Mouse (Mus musculus) embryonic facial prominence, embryonic 10.5 days (tissue): ENCODE data around the gene Zfp978. TPM values are rescaled to one million over a fixed set of nuclear protein-coding genes. Genes with fewer than 3 reads are reported as not detected.
"Not testable (repeated sequence)": the region's sequence is repeated elsewhere in the genome, so short reads cannot be mapped to it uniquely, and the experiment has no call there.

Source experiments
- DNase-seq: peaks from one replicate; pipeline ENCODE4 v3.0.0-alpha.2; 2017; ENCODE audit warnings: low spot score
- H3K27ac ChIP-seq: fragments of 300-500 bp; sonication (generic); replicated peaks from 2 replicates; pipeline ENCODE4 v1.5.1; 2016; ENCODE audit warnings: mild to moderate bottlenecking
- H3K27me3 ChIP-seq: fragments of 300-500 bp; sonication (generic); replicated peaks from 2 replicates; pipeline ENCODE4 v1.6.1; 2016; ENCODE audit warnings: low read depth, mild to moderate bottlenecking; ENCODE audit not compliant: poor library complexity, severe bottlenecking
- H3K36me3 ChIP-seq: fragments of 300-500 bp; sonication (generic); replicated peaks from 2 replicates; pipeline ENCODE4 v1.6.1; 2016; ENCODE audit warnings: mild to moderate bottlenecking, moderate library complexity
- H3K4me1 ChIP-seq: fragments of 300-500 bp; sonication (generic); 2 replicates; pipeline ENCODE4 v1.6.1; 2016
- H3K4me3 ChIP-seq: fragments of 300-500 bp; sonication (generic); 2 replicates; pipeline ENCODE4 v1.5.1; 2016; ENCODE audit warnings: mild to moderate bottlenecking, moderate library complexity
- H3K9me3 ChIP-seq: fragments of 300-500 bp; sonication (generic); 2 replicates; pipeline ENCODE4 v1.6.1; 2016; ENCODE audit warnings: mild to moderate bottlenecking
- WGBS: fragments of 180-500 bp; shearing (Covaris S2); methylation state at CpG from one replicate; pipeline ENCODE4 v1.1.7; 2016; 5-methylcytosine and 5-hydroxymethylcytosine counted together
- polyA plus RNA-seq: library from polyadenylated mRNA; unstranded; fragments of >200 nt; fragmentation: Nextera tagmentation; extraction: Ambion mirVana; gene quantifications from 2 replicates; pipeline ENCODE4 v1.2.1, GENCODE M21; 2016

Zfp978 gene
- polyA plus RNA-seq, 1 experiment from 2014 or later, result 0.11 TPM

DNA sequence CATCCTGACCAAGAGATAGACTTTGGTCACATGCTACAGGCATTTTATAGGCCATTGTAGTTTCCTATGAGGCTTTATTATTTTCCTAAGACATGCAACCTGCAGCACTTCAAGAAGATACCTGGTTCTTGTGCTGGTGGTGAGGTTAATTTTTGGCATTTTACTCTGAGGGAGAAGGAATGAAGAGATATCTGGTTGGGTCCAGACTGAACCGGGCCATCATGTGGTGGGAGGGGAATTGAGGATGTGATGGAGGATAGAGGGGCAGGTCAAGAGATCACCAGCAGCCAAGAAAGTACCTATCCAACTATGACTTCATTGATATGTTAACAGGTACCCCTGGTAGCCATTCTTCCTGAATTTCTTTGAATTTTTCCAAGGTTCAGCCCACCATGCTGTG, 769 bp downstream of the Zfp978 start:
- not testable (repeated sequence) for H3K4me3 ChIP-seq, DNase-seq, H3K9me3 ChIP-seq, H3K27me3 ChIP-seq, H3K27ac ChIP-seq, H3K36me3 ChIP-seq, H3K4me1 ChIP-seq
- WGBS, result no CpG with 5 or more reads among the region's 1 CpGs

GRCm38 (mm10) chr4:147369564-147369963, 8.5 kb downstream of the Zfp978 start:
- not testable (repeated sequence) for DNase-seq, H3K9me3 ChIP-seq, H3K4me3 ChIP-seq, H3K27ac ChIP-seq, H3K36me3 ChIP-seq, H3K4me1 ChIP-seq, H3K27me3 ChIP-seq
- WGBS, result no CpG with 5 or more reads among the region's 2 CpGs

DNA sequence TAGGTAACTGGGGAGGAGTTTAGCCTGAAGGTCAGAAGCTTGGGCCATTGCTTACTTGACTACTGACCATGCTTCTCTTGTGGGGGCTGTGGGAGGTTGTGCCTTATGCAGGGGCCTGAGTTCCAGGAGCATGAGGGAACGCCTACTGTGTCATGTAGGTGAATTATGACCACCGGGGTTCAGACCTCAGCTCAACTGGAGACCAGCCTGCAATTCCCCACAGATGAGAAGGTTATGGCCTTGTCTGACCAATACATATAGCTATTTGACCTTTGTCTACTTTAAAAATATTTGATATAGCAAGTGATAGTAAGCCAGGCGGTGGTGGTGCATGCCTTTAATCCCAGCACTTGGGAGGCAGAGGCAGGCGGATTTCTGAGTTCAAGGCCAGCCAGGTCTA, 22.1 kb downstream of the Zfp978 start:
- 91% methylated on average over 4 of the region's 4 CpGs for WGBS
- DNase-seq, result not testable (repeated sequence)

DNA sequence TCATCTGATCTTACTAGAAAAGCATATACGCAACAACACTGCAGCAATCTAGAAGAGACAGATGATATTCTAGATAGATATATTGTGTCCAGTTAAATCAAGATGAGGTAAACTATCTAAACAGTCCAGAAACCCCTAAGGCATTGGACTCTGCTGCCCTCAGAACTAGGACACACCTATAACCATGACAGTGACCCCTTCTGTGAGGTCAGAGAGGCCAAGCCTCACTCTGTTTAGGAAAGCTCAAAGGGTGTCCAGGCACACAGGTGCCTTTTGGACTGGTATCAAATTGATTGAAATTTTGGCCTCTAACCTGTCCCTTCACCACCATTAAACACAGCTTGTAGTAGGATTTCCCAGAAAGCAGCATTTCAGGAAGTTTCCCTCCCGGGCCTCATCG, 36.1 kb downstream of the Zfp978 start:
- DNase-seq, H3K36me3 ChIP-seq, H3K4me3 ChIP-seq, H3K27me3 ChIP-seq, H3K4me1 ChIP-seq, H3K27ac ChIP-seq: not testable (repeated sequence)
- WGBS, result 84% methylated on average over 3 of the region's 3 CpGs
- peaks cover 55% of the 10 kb centered on the region for H3K9me3 ChIP-seq

More for the DNA sequence above, 22.1 kb downstream of the Zfp978 start:
- not testable (repeated sequence) for H3K4me3 ChIP-seq, H3K36me3 ChIP-seq, H3K4me1 ChIP-seq, H3K27me3 ChIP-seq, H3K27ac ChIP-seq, H3K9me3 ChIP-seq

DNA sequence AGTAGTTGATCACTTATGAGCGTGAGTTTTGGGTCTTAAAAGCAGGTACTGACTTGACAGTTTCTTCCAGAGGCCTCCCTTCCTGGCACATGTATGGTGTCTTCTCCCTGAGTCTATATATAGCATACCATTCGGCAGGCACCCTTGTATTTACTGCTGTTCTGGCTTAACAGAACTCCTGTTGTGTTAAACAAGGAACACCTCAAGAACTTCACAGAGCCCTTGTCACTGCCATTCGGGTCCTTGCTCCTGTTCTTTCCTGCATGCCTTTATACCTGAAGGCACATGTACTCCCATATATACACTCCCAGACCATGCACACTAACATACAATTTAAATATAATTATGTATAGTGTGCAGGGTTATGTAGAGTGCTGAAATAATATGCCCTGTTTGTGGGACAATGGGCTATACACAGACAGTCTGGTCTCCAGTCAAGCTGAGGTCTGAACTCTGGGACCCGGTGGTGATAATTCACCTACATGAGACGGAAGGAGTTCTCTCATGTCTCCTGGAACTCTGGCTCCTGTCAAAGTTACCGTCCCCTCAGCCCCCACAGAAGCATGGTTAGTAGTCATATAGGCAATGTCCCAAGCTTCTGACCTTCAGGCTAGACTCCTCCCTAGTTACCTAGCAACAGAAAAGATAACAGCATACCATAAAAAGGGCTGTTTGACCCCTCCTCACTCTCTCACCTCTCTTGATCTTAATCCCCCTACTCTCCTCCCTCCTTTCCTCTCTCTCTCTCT, 37.0 kb downstream of the Zfp978 start:
- 83% methylated on average over 6 of the region's 6 CpGs for WGBS
- H3K27ac ChIP-seq, DNase-seq, H3K27me3 ChIP-seq, H3K4me3 ChIP-seq, H3K36me3 ChIP-seq, H3K4me1 ChIP-seq: not testable (repeated sequence)
- peaks cover 61% of the 10 kb centered on the region for H3K9me3 ChIP-seq

GRCm38 (mm10) chr4:147398741-147399140, 37.6 kb downstream of the Zfp978 start:
- not testable (repeated sequence) for H3K27me3 ChIP-seq, H3K27ac ChIP-seq, H3K4me3 ChIP-seq, H3K36me3 ChIP-seq, H3K4me1 ChIP-seq, DNase-seq
- H3K9me3 ChIP-seq, result peaks cover 68% of the 10 kb centered on the region
- WGBS, result 89% methylated on average over 1 of the region's 1 CpGs

- H3K9me3 ChIP-seq, result peaks cover 75% of the 10 kb centered on the region
- H3K27ac ChIP-seq, H3K36me3 ChIP-seq, H3K4me3 ChIP-seq, H3K27me3 ChIP-seq, H3K4me1 ChIP-seq, DNase-seq: not testable (repeated sequence)
- 79% methylated on average over 3 of the region's 3 CpGs for WGBS
Measured at GRCm38 (mm10) chr4:147399505-147399904, 38.4 kb downstream of the Zfp978 start.

DNA sequence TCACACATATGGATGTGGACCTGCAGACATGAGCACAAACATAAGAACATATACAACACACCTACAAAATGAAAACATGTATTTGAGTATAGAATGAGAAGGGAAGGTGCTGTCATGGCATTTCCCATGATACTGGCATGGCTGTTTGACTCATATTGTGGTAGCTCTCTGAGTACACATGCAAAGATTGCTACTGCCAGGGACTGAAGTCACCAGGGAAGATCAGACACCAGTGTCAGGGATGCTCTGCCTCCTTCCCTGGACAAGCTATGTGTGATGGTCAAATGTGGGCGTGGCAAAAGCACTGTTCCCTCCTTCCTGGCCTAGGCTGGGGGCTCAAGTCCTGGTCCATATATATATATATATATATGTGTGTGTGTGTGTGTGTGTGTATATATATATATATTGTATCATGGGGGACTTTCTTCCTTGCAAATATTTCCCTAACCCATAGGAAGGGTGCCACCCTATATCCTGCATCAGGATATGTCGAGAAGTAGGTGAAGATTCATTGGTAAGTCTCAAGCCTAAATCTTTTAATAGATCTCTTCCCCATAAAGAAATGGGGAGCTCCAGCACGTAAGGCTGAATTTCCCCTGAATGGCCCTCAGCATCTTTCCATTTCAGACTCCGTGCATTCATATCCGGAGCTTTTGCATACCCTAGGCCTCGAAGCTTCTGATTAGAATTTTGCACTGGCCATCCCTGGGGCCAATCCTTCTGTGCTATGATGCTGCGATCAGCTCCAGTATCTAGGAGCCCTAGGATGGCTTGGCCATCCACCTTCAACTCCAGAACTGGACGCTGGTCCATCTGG, 39.1 kb downstream of the Zfp978 start:
- peaks cover 72% of the 10 kb centered on the region for H3K9me3 ChIP-seq
- not testable (repeated sequence) for DNase-seq, H3K27me3 ChIP-seq, H3K4me3 ChIP-seq, H3K4me1 ChIP-seq, H3K36me3 ChIP-seq, H3K27ac ChIP-seq
- WGBS, result 88% methylated on average over 8 of the region's 8 CpGs

GRCm38 (mm10) chr4:147400848-147401715, 40.0 kb downstream of the Zfp978 start:
- H3K27ac ChIP-seq, H3K4me3 ChIP-seq, H3K36me3 ChIP-seq, H3K27me3 ChIP-seq, DNase-seq, H3K4me1 ChIP-seq: not testable (repeated sequence)
- 82% methylated on average over 17 of the region's 17 CpGs for whole genome bisulfite sequencing
- H3K9me3 ChIP-seq, result peaks cover 70% of the 10 kb centered on the region

- WGBS, result 82% methylated on average over 17 of the region's 17 CpGs
- H3K9me3 ChIP-seq, result peaks cover 67% of the 10 kb centered on the region
- H3K4me1 ChIP-seq, H3K27me3 ChIP-seq, H3K27ac ChIP-seq, H3K36me3 ChIP-seq, H3K4me3 ChIP-seq, DNase-seq: not testable (repeated sequence)
Measured at GRCm38 (mm10) chr4:147401736-147402506, 40.8 kb downstream of the Zfp978 start.

GRCm38 (mm10) chr4:147402507-147402890, 41.4 kb downstream of the Zfp978 start:
- WGBS, result 25% methylated on average over 1 of the region's 1 CpGs
- H3K4me3 ChIP-seq, H3K4me1 ChIP-seq, H3K27me3 ChIP-seq, H3K27ac ChIP-seq, H3K36me3 ChIP-seq, DNase-seq: not testable (repeated sequence)
- H3K9me3 ChIP-seq, result peaks cover 69% of the 10 kb centered on the region

DNA sequence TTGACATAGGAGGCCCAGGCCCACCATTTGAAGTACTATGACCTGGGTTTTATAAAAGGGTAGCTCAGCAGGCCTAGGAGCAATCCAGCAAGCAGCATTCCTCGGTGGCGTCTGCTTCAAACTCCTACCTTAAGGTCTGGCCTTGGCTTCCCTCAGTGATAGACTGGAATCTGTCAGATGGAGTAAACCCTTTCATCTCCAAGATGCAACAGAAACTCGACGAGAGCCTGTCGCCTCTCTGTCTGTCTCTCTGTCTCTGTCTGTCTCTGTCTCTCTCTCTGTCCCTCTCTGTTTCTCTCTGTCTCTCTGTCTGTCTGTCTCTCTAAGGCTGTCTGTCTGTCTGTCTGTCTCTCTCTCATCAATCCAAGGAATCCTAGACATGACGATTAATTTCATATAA, 42.4 kb downstream of the Zfp978 start:
- H3K36me3 ChIP-seq, H3K27ac ChIP-seq, DNase-seq: not testable (repeated sequence)

More for the DNA sequence above, 42.4 kb downstream of the Zfp978 start:
- peaks cover 68% of the 10 kb centered on the region for H3K9me3 ChIP-seq
- WGBS, result 92% methylated on average over 6 of the region's 6 CpGs
- H3K4me1 ChIP-seq, H3K27me3 ChIP-seq, H3K4me3 ChIP-seq: not testable (repeated sequence)
